Mouse (Mus musculus) G1E (cell line): ENCODE results near the gene Hnf1b. TPM values are rescaled to one million over a fixed set of nuclear protein-coding genes. Genes with fewer than 3 reads are reported as not detected.

ENCODE experiments used
- ATAC-seq: 2 replicates; pipeline ENCODE4 v1.8.0; 2016; ENCODE audit warnings: mild to moderate bottlenecking; ENCODE audit not compliant: insufficient number of reproducible peaks, poor library complexity, low FRiP score, severe bottlenecking; ENCODE audit errors: extremely low read depth
- DNase-seq: peaks from one replicate; pipeline ENCODE4 v3.0.0; 2012; ENCODE audit warnings: low spot score
- H3K27me3 ChIP-seq: 2 replicates; pipeline ENCODE4 v1.6.1; 2012; ENCODE audit warnings: mild to moderate bottlenecking, low read length, inconsistent platforms; ENCODE audit not compliant: insufficient read depth
- H3K36me3 ChIP-seq: replicated peaks from 2 replicates; pipeline ENCODE3; 2012; ENCODE audit warnings: mild to moderate bottlenecking, inconsistent platforms
- H3K4me1 ChIP-seq: 2 replicates; pipeline ENCODE4 v1.6.1; 2012; ENCODE audit warnings: low read depth, low read length, inconsistent platforms, mixed read lengths; ENCODE audit not compliant: insufficient read depth
- H3K4me3 ChIP-seq: 2 replicates; pipeline ENCODE4 v1.5.1; 2012; ENCODE audit warnings: low read depth, mild to moderate bottlenecking, inconsistent platforms, low read length, moderate library complexity, mixed read lengths
- H3K9me3 ChIP-seq: replicated peaks from 2 replicates; pipeline ENCODE4 v1.6.1; 2012; ENCODE audit warnings: inconsistent platforms
- CTCF ChIP-seq: IDR thresholded peaks from 2 replicates; pipeline ENCODE4 v1.5.1; 2012; ENCODE audit warnings: low read depth, low read length, inconsistent platforms, mixed read lengths
- GATA1 ChIP-seq: IDR thresholded peaks from 2 replicates; pipeline ENCODE4 v1.6.1; 2012; ENCODE audit warnings: borderline replicate concordance, low read length, inconsistent platforms, mixed read lengths
- GATA2 ChIP-seq: IDR thresholded peaks from 2 replicates; pipeline ENCODE4 v1.6.1; 2012; ENCODE audit warnings: low read depth, low read length, inconsistent platforms, borderline replicate concordance
- POLR2AphosphoS5 ChIP-seq: IDR thresholded peaks from 2 replicates; pipeline ENCODE4 v1.6.1; 2012; ENCODE audit warnings: low read depth, low read length, inconsistent platforms; ENCODE audit not compliant: insufficient replicate concordance
- TAL1 ChIP-seq: conservative IDR thresholded peaks from 2 replicates; pipeline ENCODE4 v1.6.1; 2012; ENCODE audit warnings: low read depth, low read length, inconsistent platforms, mixed read lengths
- polyA plus RNA-seq: library from polyadenylated mRNA; stranded (reverse); fragments of >175 nt; gene quantifications from 2 replicates; pipeline ENCODE4 v1.2.3, GENCODE M21; 2012
- total RNA-seq, 2 experiments: library from RNA; stranded (forward) in 1 of 2; stranded (reverse) in 1 of 2; fragments of 200-1000 nt in 1 of 2; fragments of >200 nt in 1 of 2; fragmentation: Nextera tagmentation in 1 of 2; gene quantifications; 2 replicates each; pipeline ENCODE4 v1.2.3; 2014 to 2017

Hnf1b gene
- total and polyA plus RNA-seq, 3 experiments, result 0.22 TPM; not detected in 2

GRCm38 (mm10) chr11:83833959-83834496 lies 15.8 kb upstream of the Hnf1b start:
- DNase-seq (no peak), ATAC-seq (no peak)
- Histone ChIP-seq H3K4me3 (no peak overlapping the region), H3K4me1 (no peaks in the 10 kb centered on the region), H3K36me3 (no peaks in the 10 kb centered on the region), H3K27me3 (peaks cover 3% of the 10 kb centered on the region; the same call in 1 of the 2 replicates), H3K9me3 (no peaks in the 10 kb centered on the region)
- no peak for TF ChIP-seq POLR2AphosphoS5

- H3K27me3 ChIP-seq, result 0 out of 2 replicates have a peak, but pooled peaks cover under 1% of the 10 kb centered on the region
- DNase-seq (no peak), ATAC-seq (no peak)
- no peaks in the 10 kb centered on the region for H3K9me3 ChIP-seq
- TF ChIP-seq CTCF (no peak), POLR2AphosphoS5 (no peak), GATA2 (no peak), TAL1 (no peak), GATA1 (no peak)
- H3K36me3 ChIP-seq, result no peaks in the 10 kb centered on the region
- no peaks in the 10 kb centered on the region for H3K4me1 ChIP-seq
- H3K4me3 ChIP-seq, result no peak overlapping the region
Observed at GRCm38 (mm10) chr11:83839451-83839850, 10.4 kb upstream of the Hnf1b start.

GRCm38 (mm10) chr11:83843534-83843933 lies 6.3 kb upstream of the Hnf1b start:
- ATAC-seq (no peak), DNase-seq (no peak)
- TF ChIP-seq GATA1 (no peak), POLR2AphosphoS5 (no peak), TAL1 (no peak), CTCF (no peak), GATA2 (no peak)
- H3K36me3 ChIP-seq, result no peaks in the 10 kb centered on the region
- no peaks in the 10 kb centered on the region; the same call in 1 of the 2 replicates for H3K27me3 ChIP-seq
- no peaks in the 10 kb centered on the region for H3K4me1 ChIP-seq
- no peaks in the 10 kb centered on the region for H3K9me3 ChIP-seq
- H3K4me3 ChIP-seq, result no peak overlapping the region

GRCm38 (mm10) chr11:83850586-83851272 lies 866 bp downstream of the Hnf1b start:
- Histone ChIP-seq H3K36me3 (no peaks in the 10 kb centered on the region), H3K4me3 (no peak overlapping the region), H3K4me1 (no peaks in the 10 kb centered on the region), H3K27me3 (peaks cover 35% of the 10 kb centered on the region), H3K9me3 (no peaks in the 10 kb centered on the region)
- DNase-seq, result no peak
- TF ChIP-seq GATA1, result no peak
- no peak for TF ChIP-seq GATA2
- no peak for TF ChIP-seq TAL1
- TF ChIP-seq CTCF, result no peak
- no peak for TF ChIP-seq POLR2AphosphoS5
- no peak for ATAC-seq

GRCm38 (mm10) chr11:83851273-83852015 lies 1.6 kb downstream of the Hnf1b start:
- no peak for ATAC-seq
- H3K4me1 ChIP-seq, result no peaks in the 10 kb centered on the region
- H3K36me3 ChIP-seq, result no peaks in the 10 kb centered on the region
- peaks cover 38% of the 10 kb centered on the region for H3K27me3 ChIP-seq
- no peak for DNase-seq
- H3K4me3 ChIP-seq, result no peak overlapping the region
- TF ChIP-seq POLR2AphosphoS5 (no peak), CTCF (no peak), GATA2 (no peak), GATA1 (no peak), TAL1 (no peak)
- no peaks in the 10 kb centered on the region for H3K9me3 ChIP-seq

GRCm38 (mm10) chr11:83852016-83852355 lies 2.1 kb downstream of the Hnf1b start:
- ATAC-seq, result no peak
- Histone ChIP-seq H3K4me1 (no peaks in the 10 kb centered on the region), H3K4me3 (no peak overlapping the region), H3K9me3 (no peaks in the 10 kb centered on the region), H3K36me3 (no peaks in the 10 kb centered on the region), H3K27me3 (peaks cover 38% of the 10 kb centered on the region)
- TF ChIP-seq GATA1, result no peak
- no peak for TF ChIP-seq TAL1
- TF ChIP-seq GATA2, result no peak
- no peak for TF ChIP-seq CTCF
- TF ChIP-seq POLR2AphosphoS5, result no peak
- DNase-seq, result no peak
